Mouse (Mus musculus) ovary, adult 18-20 months (tissue): ENCODE measurements around the gene Gm44805.
A peak's percentile ranks its signal among the peaks of the same experiment; 100 is the strongest.

Experiments
- DNase-seq: peaks from one replicate; pipeline ENCODE4 v3.0.0; 2022; ENCODE audit warnings: low spot score, mixed read lengths

The Gm44805 gene

DNA sequence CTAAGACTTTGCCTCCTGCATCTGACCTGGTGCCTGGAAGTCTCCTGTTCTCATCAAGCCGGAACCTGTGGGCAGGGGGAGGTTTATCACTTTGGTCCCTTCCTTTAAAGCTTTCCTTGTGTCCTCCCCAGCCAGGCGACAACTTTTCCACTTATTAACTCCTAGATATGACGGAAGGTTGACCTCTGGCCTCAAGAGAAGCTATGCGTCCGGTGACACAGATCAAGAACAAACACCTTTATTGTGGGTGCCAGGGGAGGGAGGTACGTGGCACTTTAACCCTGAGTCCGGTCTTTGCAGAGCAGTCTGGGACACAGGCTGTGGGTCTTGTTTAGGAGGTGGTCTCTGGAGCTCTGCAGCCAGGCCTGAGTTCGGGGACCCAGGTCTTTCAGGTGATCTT is 3.4 kb downstream of the Gm44805 start, which contains the start of gene Apoc2:
Apoc2 (minus strand) TSS at position 70 of the 400 bp plus-strand sequence.
- no peak for DNase-seq

DNA sequence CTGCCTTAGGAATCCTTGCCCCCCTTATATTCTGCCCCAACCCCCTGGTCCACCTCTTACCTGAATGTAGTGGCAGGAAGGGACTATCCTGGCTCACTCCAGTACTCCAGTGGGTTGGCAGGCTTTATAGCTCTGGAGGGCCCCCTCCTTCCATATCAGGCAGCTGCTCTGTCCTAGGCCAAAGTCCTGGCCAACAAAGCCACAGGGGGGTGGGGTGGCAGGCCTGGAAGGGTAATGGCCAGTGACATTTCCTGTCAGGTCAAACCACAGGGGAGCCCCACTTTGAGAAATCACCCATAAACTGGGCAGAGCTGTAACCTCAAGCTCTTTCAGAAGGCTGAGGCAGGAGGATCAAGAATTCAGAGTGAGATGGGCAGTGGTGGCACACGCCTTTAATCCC is 4.6 kb downstream of the Gm44805 start:
- no peak for DNase-seq

DNA sequence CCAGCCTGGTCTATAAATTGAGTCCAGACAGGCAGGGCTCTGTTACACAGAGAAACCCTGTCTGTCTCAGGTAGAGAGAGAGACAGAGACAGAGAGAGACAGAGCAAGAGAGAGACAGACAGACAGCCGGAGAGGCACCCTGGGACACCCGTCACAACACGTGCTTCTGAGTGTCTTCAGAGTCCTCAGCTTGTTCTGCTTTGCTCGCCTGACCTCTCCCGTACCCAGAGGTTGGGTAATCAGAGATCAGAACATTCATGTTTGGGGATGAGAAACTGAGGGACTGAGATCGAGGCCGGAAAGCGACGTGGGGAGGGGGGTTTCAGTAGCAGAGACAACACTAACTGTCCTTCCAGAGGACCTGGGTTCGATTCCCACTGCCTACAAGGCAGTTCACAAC is 5.4 kb downstream of the Gm44805 start:
- DNase-seq: no peak

DNA sequence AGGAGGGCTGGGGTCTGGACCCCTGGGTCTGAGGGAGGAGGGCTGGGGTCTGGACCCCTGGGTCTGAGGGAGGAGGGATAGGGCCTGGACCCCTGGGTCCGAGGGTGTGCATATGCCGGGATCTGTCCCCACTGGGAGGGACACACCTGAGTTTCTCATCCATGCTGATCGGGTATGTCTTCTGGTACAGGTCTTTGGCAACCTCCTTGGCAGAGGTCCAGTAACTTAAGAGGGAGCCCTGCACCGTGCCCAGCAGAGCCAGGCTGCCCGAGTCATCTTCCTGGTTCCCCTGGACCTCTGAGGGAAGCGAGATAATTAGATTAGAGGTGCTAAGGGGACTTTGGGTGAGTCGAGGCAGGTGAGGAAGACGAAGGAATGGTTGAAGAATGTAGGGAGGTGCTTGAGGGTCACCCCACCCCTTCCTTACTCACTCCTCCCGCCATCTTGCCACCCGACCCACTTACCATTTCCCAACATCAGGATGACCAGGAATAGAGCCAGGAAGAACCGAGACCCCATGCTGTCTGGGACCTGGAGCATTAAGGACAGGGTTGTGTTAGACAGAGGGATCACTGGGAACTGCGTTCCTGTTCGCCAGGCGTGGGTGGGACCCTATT is 8.0 kb downstream of the Gm44805 start:
- DNase-seq: no peak

DNA sequence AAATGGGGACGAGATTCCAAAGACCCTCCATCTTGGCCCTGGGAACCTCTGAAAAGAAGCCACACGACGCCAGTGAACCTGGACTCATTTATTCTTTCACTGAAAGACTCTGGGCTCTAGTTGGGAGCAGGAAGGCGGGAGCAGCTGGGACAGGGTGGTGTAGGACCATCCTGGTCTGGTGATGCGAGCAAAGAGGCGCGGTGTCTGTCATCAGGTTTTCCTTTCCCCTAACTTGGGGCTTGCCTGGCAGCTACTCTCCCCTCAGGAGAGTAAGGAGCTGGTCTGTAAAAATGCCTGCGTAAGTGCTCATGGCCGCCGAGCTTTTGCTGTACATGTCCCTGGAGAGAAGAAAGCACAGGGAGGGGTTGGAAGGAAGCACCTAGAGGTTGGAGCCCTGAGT is 9.7 kb downstream of the Gm44805 start:
- DNase-seq: no peak

DNA sequence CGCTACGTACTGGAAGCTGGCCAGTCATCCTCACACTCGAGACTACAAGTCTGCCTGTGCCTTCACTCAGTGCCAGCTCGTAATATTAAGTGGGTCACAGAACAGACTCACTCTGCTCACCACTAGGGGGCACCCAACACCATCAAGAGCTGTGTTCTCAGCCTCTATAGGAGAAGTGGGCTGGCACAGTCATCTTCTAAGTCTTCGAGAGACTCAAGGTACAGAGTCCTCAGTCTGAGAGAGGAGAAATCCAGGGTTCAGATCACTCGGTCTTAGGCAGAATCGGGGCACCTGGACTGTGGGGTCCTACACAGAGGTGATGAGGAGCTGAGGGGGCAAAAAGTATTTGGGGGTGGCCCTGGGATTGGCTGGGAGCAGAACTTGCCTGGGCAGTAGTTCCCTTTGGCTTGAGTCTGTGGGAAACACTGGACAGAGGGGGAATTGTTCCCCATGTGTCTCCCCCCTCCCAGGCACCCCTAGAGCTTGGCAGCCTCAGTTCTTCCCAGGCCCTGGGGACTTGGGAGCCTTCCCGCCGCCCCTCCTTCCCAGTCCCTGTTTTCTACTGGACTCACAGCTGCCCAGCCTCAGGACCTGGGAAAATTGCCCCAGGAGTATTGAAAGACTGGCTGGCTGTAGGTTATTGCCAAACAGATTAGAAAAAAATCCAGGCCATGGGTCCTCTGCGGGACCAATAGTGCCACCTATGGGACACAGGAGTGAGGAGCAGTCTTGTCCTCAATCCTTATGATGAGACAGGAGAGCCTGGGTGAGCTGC is 12.1 kb downstream of the Gm44805 start:
- DNase-seq: peak; percentile 85

DNA sequence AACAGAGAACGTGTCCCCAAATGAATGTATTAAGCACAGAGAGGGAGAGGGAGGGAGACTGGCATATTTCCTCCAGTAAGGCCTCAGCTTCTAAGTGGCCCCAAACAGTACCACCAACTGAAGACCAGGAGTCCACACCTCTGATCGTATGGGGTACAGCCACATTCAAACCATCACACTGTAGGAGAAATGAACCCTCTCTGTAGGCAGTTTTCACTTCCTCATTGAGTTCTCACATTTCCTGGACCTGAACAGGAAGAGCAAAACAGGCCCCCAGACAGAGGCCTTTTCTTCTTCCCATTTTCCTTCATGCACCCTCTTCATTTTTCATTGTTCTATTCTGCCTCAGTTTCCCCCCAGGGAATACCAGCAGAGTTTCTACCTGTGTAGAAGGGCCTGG is 13.8 kb downstream of the Gm44805 start:
- no peak for DNase-seq

DNA sequence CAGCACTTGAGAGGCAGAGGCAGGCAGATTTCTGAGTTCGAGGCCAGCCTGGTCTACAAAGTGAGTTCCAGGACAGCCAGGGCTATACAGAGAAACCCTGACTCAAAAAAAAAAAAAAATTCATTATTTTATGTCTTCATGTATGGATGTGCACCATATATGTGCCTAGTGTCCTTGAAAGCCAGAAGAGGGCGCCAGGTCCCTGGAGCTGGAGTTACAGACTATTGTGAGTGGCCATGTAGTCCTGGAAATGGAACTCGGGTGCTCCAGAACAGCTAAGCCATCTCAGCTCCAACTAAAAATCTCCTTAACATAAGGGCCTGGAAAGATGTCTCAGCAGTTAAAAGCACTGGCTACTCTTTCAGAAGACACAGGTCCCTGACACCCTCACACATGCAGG is 14.5 kb downstream of the Gm44805 start:
- no peak for DNase-seq

DNA sequence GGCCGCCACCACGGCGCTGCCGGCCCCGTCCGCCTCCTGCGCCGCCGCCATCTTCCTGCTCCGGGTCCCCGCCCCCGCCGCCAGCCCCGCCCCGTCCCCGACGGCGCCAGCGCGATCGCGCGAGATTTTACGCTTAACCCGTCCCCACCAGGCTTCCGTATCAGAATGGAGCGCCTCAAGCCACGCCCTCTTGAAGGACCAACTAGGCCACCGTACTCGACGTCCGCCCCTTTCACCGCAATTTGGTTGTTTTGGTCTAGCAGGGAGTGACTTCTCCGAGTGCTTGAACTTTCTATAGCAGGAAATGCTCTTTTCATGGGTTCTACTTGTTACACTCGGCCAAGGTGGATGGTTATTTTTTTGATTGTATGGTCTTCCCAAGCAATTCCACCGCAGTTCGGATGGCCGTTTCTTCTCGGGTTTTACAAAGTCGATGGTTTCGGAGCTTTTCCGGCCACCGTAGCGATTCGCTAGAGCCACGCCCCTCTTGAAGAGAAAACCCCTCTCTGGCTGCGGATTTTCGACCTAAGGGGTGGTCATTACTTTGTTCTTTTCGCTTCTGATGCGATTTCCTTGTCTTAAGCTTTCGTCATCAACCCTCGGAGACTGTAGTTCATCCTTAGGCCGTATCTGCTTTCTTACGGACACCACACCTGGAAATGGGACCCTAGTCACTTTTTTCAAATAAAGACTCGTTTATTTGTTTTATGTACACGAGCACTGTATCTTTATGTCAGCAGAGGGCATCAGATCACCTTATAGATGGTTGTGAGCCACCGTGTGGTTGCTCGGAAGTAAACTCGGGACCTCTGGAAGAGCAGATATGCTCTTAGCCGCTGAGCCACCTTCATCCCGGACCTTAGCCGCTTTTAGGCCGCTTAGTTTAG is 16.0 kb downstream of the Gm44805 start, which contains the start of gene Clptm1:
Clptm1 (minus strand) TSS at position 79 of the 887 bp plus-strand sequence.
- peak; percentile 95 for DNase-seq

DNA sequence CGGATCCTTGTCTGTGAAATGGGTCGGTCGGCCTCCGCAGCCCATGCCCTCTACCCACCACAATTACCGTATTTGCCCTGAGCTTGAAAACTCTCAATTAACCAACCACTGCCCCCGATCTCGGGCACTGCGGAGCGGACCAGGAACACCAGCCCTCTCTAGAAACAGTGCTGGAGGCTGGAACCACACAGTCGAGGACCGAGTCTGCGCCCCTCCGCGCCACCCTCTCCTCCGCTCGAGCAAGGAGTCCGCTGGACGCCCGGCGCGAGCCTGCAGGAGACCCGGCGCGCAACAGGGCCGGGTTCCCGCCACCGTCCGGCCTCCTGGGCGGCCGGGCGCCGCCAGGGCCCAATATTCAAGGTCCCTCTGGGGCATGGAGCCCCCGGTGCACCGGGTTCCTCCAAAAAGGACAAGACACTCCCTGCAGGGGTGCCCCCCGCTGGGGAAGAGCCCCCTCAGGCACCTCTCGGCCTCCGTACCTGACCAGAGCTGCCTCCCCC is 16.7 kb downstream of the Gm44805 start:
- no peak for DNase-seq

DNA sequence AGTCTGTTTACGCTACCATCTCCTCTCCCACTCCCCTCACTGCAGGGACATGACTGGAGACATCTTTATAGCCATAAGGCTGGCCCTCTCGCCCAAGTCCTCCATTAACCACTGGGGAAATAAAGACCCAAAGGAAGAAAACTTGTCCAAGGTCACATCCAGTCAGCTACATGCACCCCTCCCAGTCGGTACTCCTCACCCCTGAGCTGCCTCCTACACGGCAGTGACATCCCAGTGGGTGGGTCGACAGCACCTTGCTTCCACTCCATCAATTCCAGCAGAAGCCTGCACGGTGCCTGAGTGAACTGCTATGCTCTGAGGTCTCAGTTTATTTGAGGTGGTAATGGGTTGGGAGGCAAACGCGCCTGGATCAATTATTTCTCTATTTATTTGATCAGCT is 17.3 kb downstream of the Gm44805 start:
- peak; percentile 23 for DNase-seq

DNA sequence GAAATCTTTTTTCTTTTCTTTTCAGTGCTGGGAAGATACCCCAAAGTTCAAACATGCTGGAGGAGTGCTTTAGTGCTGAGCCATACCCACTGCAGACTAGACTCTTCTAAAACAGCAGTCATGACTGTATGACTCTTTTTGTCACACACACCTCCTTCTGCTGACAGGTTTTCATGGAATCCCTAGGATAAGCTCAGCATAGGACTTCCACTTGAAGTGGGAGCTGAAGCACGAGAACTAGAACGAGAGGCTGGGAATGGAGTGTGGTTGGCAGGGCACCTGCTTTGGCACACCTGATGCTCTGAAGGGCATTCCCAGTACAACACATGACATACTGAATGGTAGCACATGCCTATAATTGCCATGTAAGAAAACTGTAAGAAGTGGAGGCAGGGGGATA is 28.6 kb downstream of the Gm44805 start:
- no peak for DNase-seq

DNA sequence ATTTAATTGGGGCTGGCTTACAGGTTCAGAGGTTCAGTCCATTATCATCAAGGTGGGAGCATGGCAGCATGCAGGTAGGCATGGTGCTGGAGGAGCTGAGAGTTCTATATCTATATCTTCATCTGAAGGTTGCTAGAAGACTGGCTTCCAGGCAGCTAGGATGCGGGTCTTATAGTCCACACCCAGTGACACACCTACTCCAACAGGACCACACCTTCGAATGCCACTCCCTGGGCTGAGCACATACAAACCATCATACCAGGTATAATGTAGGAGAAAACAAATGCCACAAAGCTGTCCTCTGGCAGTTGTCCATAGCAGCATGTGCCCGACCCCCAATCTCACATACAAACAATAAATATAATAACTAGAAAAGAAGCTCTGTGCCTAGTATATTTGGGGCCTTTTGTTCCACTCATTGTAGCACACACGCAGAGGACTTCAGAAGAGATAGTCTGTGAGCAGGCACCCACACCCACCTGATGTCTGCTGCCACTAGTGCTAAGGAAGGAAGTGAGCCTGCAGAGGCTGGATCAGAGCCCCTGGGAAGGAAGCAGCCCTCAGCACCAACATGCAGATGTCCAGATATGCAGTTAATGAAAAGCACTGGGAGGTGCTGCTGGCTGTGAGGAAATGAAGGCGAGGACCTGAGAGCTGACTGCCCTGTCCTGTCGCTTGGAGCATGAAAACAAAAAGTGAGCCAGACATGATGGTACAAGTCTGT is 30.0 kb downstream of the Gm44805 start:
- DNase-seq: no peak

DNA sequence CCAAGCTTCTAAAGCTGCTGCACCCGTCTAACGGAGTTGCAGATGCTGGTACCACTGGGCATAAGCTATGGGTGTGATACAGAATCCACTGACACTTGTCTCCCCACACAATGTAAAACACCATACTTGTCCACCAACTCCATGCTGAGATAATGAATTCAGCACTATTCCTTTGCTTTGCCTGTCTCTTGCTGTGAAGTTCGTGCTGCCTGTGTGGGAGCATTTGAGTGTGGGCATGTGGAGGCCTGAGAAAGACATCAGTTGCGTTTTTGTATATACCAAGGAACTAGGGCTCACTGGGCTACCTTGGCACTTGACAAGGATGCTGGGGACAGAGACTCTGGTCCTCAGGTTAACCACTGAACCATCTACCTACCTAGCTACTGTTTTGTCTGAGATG is 40.0 kb downstream of the Gm44805 start:
- DNase-seq: no peak

DNA sequence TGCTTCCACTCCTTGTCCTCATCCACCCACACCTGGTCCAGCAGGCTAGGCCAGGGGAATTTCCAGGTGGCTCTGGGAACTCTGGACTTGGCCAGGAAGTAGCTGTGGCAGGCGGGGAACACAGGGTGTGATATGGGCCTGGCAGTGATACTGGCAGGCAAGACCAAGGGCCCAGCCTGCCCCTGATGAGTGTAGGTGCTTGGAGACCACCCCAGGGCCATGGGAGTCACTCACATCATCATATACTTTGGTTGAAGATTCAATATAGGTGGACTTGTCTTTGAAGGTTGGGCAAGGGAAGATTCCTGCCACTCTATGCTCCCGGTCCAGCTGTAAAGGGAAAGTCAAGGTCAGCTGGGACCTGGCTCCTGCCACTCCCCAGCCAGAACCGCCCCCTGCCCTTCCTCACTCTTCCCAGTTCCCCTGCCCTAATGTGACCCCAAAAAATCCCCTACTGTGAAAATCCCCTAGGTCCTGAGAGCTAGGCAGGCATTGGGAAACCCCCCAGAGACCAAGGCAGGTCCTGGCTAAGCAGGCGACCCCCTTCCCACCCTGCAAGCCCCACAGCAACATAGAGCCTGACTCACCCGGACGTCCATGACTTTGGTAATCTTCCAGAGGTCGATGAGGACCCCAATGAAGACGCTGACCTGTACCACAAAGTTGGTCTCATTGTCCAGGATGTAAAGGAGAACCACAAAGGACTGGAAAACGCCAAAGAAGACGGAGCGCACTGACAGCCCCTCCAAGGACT is 46.0 kb downstream of the Gm44805 start:
- DNase-seq: no peak

DNA sequence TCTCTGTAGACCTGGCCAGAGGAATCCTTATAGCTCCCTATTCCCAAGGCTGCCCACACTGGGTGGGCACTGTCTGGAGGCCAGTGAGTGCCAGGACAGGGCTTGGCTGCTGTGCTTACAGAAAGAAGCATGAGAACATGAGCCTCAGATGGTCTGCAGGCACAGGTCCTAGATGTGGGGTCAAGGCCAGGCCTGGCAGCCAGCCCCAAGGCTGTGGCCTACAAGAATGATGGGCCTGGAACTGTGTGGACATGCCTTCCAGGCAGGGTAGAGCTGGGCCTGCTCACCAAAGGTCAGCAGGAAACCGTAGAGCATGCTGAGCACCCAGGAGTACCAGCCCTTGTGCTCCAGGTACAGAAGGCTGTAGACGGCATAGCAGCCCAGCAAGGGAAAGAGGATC is 46.6 kb downstream of the Gm44805 start:
- DNase-seq: peak; percentile 58

DNA sequence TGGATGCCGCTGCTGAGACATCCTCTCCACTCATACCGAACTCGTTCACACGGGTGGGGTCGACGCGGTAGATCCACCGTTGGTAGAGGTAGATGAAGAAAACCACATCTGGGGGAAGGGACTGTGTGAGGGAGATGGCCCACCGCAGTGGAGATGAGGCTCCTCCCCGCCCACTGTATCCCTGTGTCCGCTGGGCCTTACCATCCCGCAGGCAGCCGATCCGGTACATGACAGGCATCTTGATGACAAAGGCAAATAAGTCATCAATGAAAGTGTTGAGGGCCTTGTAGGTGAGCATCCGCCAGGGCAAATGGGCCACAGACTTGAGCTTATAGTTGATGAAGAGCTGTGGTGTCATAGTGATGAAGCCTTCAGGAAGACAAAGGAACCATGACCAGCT is 47.4 kb downstream of the Gm44805 start:
- no peak for DNase-seq

DNA sequence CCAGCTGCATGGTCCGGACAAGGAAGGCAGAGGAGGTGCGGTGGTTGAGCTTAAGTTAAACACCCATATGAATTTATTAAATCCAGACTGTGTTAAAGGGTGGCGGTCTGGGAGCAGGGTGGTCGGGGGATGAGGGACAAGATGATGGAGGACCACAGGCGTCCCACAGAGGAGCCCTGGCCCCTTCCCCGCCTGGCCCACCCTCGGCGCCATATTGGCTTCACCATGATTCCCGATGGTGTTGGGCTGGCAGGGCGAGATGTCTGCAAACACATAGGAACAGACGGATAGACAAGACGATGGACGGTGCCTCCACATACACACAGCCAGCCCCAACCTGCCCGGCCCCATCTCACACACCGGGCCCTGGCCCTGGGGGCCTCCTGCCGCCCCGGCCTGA is 48.0 kb downstream of the Gm44805 start:
- DNase-seq: no peak

DNA sequence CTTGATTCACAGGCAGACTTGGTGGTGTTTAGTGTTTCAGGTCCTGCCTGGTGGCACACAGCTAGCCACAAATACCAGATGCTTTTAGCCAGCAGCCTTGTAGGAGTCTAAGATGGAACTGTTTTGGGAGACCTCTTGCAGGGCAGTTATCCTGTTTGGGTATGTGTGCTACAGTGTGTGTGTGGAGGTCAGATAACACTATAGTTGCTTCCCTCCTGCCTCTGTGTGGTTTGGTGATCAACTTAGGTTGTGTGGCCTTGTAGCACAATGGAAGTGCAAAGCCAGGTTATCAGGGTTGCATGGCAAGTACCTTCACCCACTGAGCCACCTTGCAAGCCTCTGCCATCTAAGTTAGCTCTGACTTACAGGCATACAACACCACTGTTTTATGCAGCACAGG is 48.5 kb downstream of the Gm44805 start:
- DNase-seq: no peak

DNA sequence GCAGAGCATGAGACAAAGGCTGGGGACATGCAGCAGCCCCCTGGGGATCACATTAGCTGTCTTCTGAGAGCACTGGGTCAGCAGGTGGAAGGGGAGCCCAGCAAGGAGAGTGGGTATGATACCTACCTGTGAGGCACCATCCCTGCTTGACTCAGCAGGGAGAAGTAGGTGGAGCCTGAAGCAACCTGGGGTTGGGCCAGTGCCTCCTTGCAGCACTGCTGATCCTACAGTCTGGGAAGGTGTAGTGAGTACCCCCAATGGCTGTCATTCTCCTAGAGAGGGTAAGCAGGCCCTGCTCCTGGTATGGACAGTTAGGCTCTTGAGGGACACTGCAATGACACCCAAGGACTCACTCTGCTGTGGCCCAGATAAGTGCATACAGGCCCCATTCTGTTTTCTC is 48.9 kb downstream of the Gm44805 start:
- DNase-seq: no peak

DNA sequence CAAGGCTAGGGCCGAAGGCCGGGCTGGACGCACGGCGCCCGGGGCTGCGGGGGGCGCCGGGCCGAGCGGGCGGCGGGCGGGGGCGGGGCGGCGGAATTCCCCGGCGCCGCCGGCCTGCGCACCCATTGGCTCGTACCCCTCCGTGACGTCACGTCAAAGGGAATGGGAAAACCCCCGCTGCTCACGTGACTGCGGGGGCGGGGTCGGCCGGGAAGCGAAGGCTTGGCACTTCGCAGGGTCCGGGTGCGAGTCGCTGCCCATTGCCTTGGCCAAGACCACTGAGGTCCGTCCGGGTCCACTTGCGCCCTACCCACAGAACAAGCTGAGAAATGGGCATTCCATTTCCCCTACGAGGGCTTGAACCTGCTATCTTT is 51.9 kb downstream of the Gm44805 start, which contains the start of gene Relb:
Relb (minus strand) TSS at position 78 of the 374 bp plus-strand sequence.
- DNase-seq: peak; percentile 84
